Mouse (Mus musculus) heart, embryonic 14.5 days (tissue): Measurements from ENCODE around the gene Coq5. TPM values are rescaled to one million over a fixed set of nuclear protein-coding genes. Genes with fewer than 3 reads are reported as not detected.
"Not testable (repeated sequence)": the region's sequence is repeated elsewhere in the genome, so short reads cannot be mapped to it uniquely, and the experiment has no call there.

Source experiments
- ATAC-seq: fragments of 200-750 bp; cut with Nextera tagmentation; 2 replicates; pipeline ENCODE4 v1.8.0; 2017; ENCODE audit warnings: low read depth, moderate TSS enrichment; ENCODE audit not compliant: insufficient number of reproducible peaks, insufficient read depth, low FRiP score
- H3K27ac ChIP-seq, 2 experiments: fragments of 200-500 bp in 1 of 2; fragments of 300-500 bp in 1 of 2; sonication (generic) in 1 of 2; replicated peaks in 1 of 2; 2 replicates each; pipeline ENCODE4 v1.5.1; 2012 to 2014; ENCODE audit warnings: low read depth in 2 of 2, low read length in 2 of 2, control low read depth in 1 of 2, mild to moderate bottlenecking in 1 of 2, mixed read lengths in 1 of 2; ENCODE audit not compliant: control insufficient read depth in 1 of 2, insufficient read depth in 1 of 2
- H3K27me3 ChIP-seq: fragments of 300-500 bp; sonication (generic); 2 replicates; pipeline ENCODE4 v1.6.1; 2014; ENCODE audit warnings: mild to moderate bottlenecking, low read length, control low read depth; ENCODE audit not compliant: control insufficient read depth, insufficient read depth
- H3K36me3 ChIP-seq: fragments of 300-500 bp; sonication (generic); 2 replicates; pipeline ENCODE4 v1.6.1; 2014; ENCODE audit warnings: mild to moderate bottlenecking, control low read depth, low read length, mixed read lengths; ENCODE audit not compliant: control insufficient read depth, insufficient read depth
- H3K4me1 ChIP-seq, 2 experiments: fragments of 200-500 bp in 1 of 2; fragments of 300-500 bp in 1 of 2; sonication (generic) in 1 of 2; 2 replicates each; pipeline ENCODE4 v1.6.1; 2012 to 2014; ENCODE audit warnings: low read length in 2 of 2, control low read depth in 1 of 2, mixed read lengths in 1 of 2; ENCODE audit not compliant: control insufficient read depth in 2 of 2, insufficient read depth in 2 of 2
- H3K4me2 ChIP-seq: fragments of 300-500 bp; sonication (generic); 2 replicates; pipeline ENCODE4 v1.6.1; 2014; ENCODE audit warnings: mild to moderate bottlenecking, low read length
- H3K4me3 ChIP-seq, 2 experiments: fragments of 200-500 bp in 1 of 2; fragments of 300-500 bp in 1 of 2; sonication (generic) in 1 of 2; 2 replicates each; pipeline ENCODE4 v1.5.1; 2012 to 2014; ENCODE audit warnings: low read length in 2 of 2, mild to moderate bottlenecking in 2 of 2, control low read depth in 1 of 2, low read depth in 1 of 2, moderate library complexity in 1 of 2; ENCODE audit not compliant: control insufficient read depth in 1 of 2, insufficient read depth in 1 of 2
- H3K9ac ChIP-seq: fragments of 300-500 bp; sonication (generic); 2 replicates; pipeline ENCODE4 v1.6.1; 2014; ENCODE audit warnings: mild to moderate bottlenecking, low read length
- H3K9me3 ChIP-seq: fragments of 300-500 bp; sonication (generic); 2 replicates; pipeline ENCODE4 v1.6.1; 2016; ENCODE audit warnings: low read length, control low read depth; ENCODE audit not compliant: control insufficient read depth
- WGBS: fragments of 180-500 bp; shearing (Covaris S2); extraction: QIAGEN DNeasy Blood & Tissue Kit; methylation state at CpG from one replicate; pipeline ENCODE4 v1.1.7; 2014; 5-methylcytosine and 5-hydroxymethylcytosine counted together
- polyA plus RNA-seq: library from polyadenylated mRNA; unstranded; fragments of >200 nt; fragmentation: Nextera tagmentation; extraction: Ambion mirVana; gene quantifications from 2 replicates; pipeline ENCODE4 v1.2.1, GENCODE M21; 2014

The Coq5 gene
- polyA plus RNA-seq, 1 experiment from 2014 or later: 75.1 TPM

- H3K4me1 ChIP-seq: peaks cover 4 to 24% of the 10 kb centered on the region in 2 experiments
- peak within 1 kb of the TSS; percentile 74 to 89 for H3K27ac ChIP-seq
- WGBS: under 1% methylated on average over 62 of the region's 66 CpGs
- H3K4me2 ChIP-seq: peak within 1 kb of the TSS; percentile 83
- no peaks in the 10 kb centered on the region for H3K27me3 ChIP-seq
- ATAC-seq: peak; percentile 99
- no peaks in the 10 kb centered on the region for H3K9me3 ChIP-seq
- H3K4me3 ChIP-seq: peak within 1 kb of the TSS; percentile 82 to 97
- H3K9ac ChIP-seq: peak within 1 kb of the TSS; percentile 89
- peaks cover 37% of the 10 kb centered on the region for H3K36me3 ChIP-seq
Observed at GRCm38 (mm10) chr5:115300792-115301614, 21.5 kb downstream of the Coq5 start, which contains the start of gene Dynll1. Gene Dynll1 (minus strand): TSS chr5:115300999.

- Histone ChIP-seq H3K9me3 (no peaks in the 10 kb centered on the region), H3K4me3 (peak overlapping the region; percentile 47 to 82), H3K27ac (peak overlapping the region; percentile 6 to 65), H3K4me2 (peak overlapping the region; percentile 83), H3K36me3 (peaks cover 31% of the 10 kb centered on the region), H3K27me3 (no peaks in the 10 kb centered on the region), H3K9ac (peak overlapping the region; percentile 79), H3K4me1 (peaks cover 4 to 24% of the 10 kb centered on the region in 2 experiments)
- ATAC-seq: no peak
- 31% methylated on average over 13 of the region's 13 CpGs for WGBS
Observed at GRCm38 (mm10) chr5:115301615-115302014, 22.1 kb downstream of the Coq5 start.

- not testable (repeated sequence) for H3K27ac ChIP-seq, H3K4me3 ChIP-seq, H3K9me3 ChIP-seq, H3K4me2 ChIP-seq, ATAC-seq, H3K27me3 ChIP-seq
- Histone ChIP-seq H3K4me1 (peaks cover 4 to 24% of the 10 kb centered on the region in 2 experiments), H3K36me3 (peaks cover 25% of the 10 kb centered on the region), H3K9ac (peak overlapping the region; percentile 79; the same call in 1 of the 2 replicates)
- WGBS: 83% methylated on average over 3 of the region's 7 CpGs
Observed at GRCm38 (mm10) chr5:115302190-115302589, 22.7 kb downstream of the Coq5 start.

GRCm38 (mm10) chr5:115312354-115312753 is 32.9 kb downstream of the Coq5 start:
- Histone ChIP-seq H3K4me3 (no peak overlapping the region), H3K36me3 (no peaks in the 10 kb centered on the region), H3K27me3 (no peaks in the 10 kb centered on the region), H3K27ac (peak overlapping the region; percentile 19 to 41; a peak in 2 of 4 replicates), H3K4me2 (no peak overlapping the region), H3K9ac (no peak overlapping the region), H3K4me1 (peaks cover 21 to 25% of the 10 kb centered on the region in 2 experiments), H3K9me3 (no peaks in the 10 kb centered on the region)
- WGBS: 39% methylated on average over 4 of the region's 4 CpGs
- no peak for ATAC-seq

- Histone ChIP-seq H3K36me3 (no peaks in the 10 kb centered on the region), H3K4me1 (peaks cover 27 to 32% of the 10 kb centered on the region in 2 experiments), H3K4me2 (no peak overlapping the region), H3K9ac (no peak overlapping the region), H3K9me3 (no peaks in the 10 kb centered on the region), H3K4me3 (no peak overlapping the region), H3K27ac (peak overlapping the region; percentile 28 to 41; a peak in 2 of 4 replicates), H3K27me3 (no peaks in the 10 kb centered on the region)
- 41% methylated on average over 10 of the region's 10 CpGs for WGBS
- no peak for ATAC-seq
Observed at GRCm38 (mm10) chr5:115312816-115313667, 33.6 kb downstream of the Coq5 start.

GRCm38 (mm10) chr5:115313668-115313943 is 34.1 kb downstream of the Coq5 start:
- H3K9ac ChIP-seq: no peak overlapping the region
- no peaks in the 10 kb centered on the region for H3K9me3 ChIP-seq
- peaks cover 28 to 35% of the 10 kb centered on the region in 2 experiments for H3K4me1 ChIP-seq
- no peaks in the 10 kb centered on the region for H3K36me3 ChIP-seq
- H3K4me2 ChIP-seq: no peak overlapping the region
- H3K4me3 ChIP-seq: no peak overlapping the region
- no peaks in the 10 kb centered on the region for H3K27me3 ChIP-seq
- 45% methylated on average over 5 of the region's 5 CpGs for WGBS
- ATAC-seq: no peak
- H3K27ac ChIP-seq: 0 out of 4 replicates have a peak overlapping the region, but pooled peaks of 1 of the 2 experiments have one; percentile 41

- H3K27ac ChIP-seq: peak overlapping the region; percentile 47 to 56; a peak in 3 of 4 replicates
- H3K4me1 ChIP-seq: peaks cover 35 to 39% of the 10 kb centered on the region in 2 experiments
- no peak overlapping the region for H3K4me3 ChIP-seq
- peak overlapping the region; percentile 40 for H3K4me2 ChIP-seq
- 14% methylated on average over 14 of the region's 14 CpGs for WGBS
- H3K9me3 ChIP-seq: no peaks in the 10 kb centered on the region
- no peak for ATAC-seq
- peak overlapping the region; percentile 26; the same call in 1 of the 2 replicates for H3K9ac ChIP-seq
- no peaks in the 10 kb centered on the region for H3K27me3 ChIP-seq
- no peaks in the 10 kb centered on the region for H3K36me3 ChIP-seq
Observed at GRCm38 (mm10) chr5:115316968-115317644, 37.6 kb downstream of the Coq5 start.
